Mouse (Mus musculus): Measurements from ENCODE around the gene Prkar2a. TPM values are rescaled to one million over a fixed set of nuclear protein-coding genes. Genes with fewer than 3 reads are reported as not detected.
A peak's percentile ranks its signal among the peaks of the same experiment; 100 is the strongest.

Prkar2a gene
- total RNA-seq, 2 experiments from 2014 or later: 164 to 169 TPM

- DNase-seq (ENCODE audit: low spot score): no peak
Measured at GRCm38 (mm10) chr9:108750616-108751015, 61.5 kb downstream of the Prkar2a start.

- DNase-seq (ENCODE audit: low spot score): no peak
Measured at GRCm38 (mm10) chr9:108752142-108752920, 63.2 kb downstream of the Prkar2a start.

GRCm38 (mm10) chr9:108753326-108753725 lies 64.2 kb downstream of the Prkar2a start:
- DNase-seq (ENCODE audit: low spot score): peak; percentile 77

GRCm38 (mm10) chr9:108753976-108754375 lies 64.9 kb downstream of the Prkar2a start:
- DNase-seq (ENCODE audit: low spot score): no peak

- DNase-seq (ENCODE audit: low spot score): no peak
Measured at GRCm38 (mm10) chr9:108754423-108754822, 65.3 kb downstream of the Prkar2a start.

- DNase-seq (ENCODE audit: low spot score): no peak
Measured at GRCm38 (mm10) chr9:108757406-108757805, 68.3 kb downstream of the Prkar2a start.

GRCm38 (mm10) chr9:108759121-108759520 lies 70.0 kb downstream of the Prkar2a start:
- no peak for DNase-seq (ENCODE audit: low spot score)

GRCm38 (mm10) chr9:108759805-108760204 lies 70.7 kb downstream of the Prkar2a start:
- no peak for DNase-seq (ENCODE audit: low spot score)

- DNase-seq (ENCODE audit: low spot score): no peak
Measured at GRCm38 (mm10) chr9:108761561-108761960, 72.4 kb downstream of the Prkar2a start.

GRCm38 (mm10) chr9:108764971-108765370 lies 75.9 kb downstream of the Prkar2a start:
- no peak for DNase-seq (ENCODE audit: low spot score)

GRCm38 (mm10) chr9:108776614-108777013 lies 87.5 kb downstream of the Prkar2a start:
- DNase-seq (ENCODE audit: low spot score): no peak

- DNase-seq (ENCODE audit: low spot score): no peak
Measured at GRCm38 (mm10) chr9:108777276-108777675, 88.2 kb downstream of the Prkar2a start.

GRCm38 (mm10) chr9:108780959-108781358 lies 91.8 kb downstream of the Prkar2a start:
- DNase-seq (ENCODE audit: low spot score): no peak

- DNase-seq (ENCODE audit: low spot score): no peak
Measured at GRCm38 (mm10) chr9:108781891-108782290, 92.8 kb downstream of the Prkar2a start.

GRCm38 (mm10) chr9:108782836-108783547 lies 93.9 kb downstream of the Prkar2a start:
- no peak for DNase-seq (ENCODE audit: low spot score)

- peak; percentile 94 for DNase-seq (ENCODE audit: low spot score)
Measured at GRCm38 (mm10) chr9:108783548-108784463, 94.7 kb downstream of the Prkar2a start, which contains the start of gene Ip6k2. TSS of gene Ip6k2 (plus strand) at chr9:108783796.

GRCm38 (mm10) chr9:108785416-108785815 lies 96.3 kb downstream of the Prkar2a start:
- no peak for DNase-seq (ENCODE audit: low spot score)

- no peak for DNase-seq (ENCODE audit: low spot score)
Measured at GRCm38 (mm10) chr9:108786494-108786893, 97.4 kb downstream of the Prkar2a start.

GRCm38 (mm10) chr9:108787080-108787479 lies 98.0 kb downstream of the Prkar2a start:
- no peak for DNase-seq (ENCODE audit: low spot score)

GRCm38 (mm10) chr9:108788713-108789112 lies 99.6 kb downstream of the Prkar2a start:
- no peak for DNase-seq (ENCODE audit: low spot score)

GRCm38 (mm10) chr9:108792307-108792706 lies 103.2 kb downstream of the Prkar2a start:
- DNase-seq (ENCODE audit: low spot score): no peak

- no peak for DNase-seq (ENCODE audit: low spot score)
Measured at GRCm38 (mm10) chr9:108792730-108793129, 103.6 kb downstream of the Prkar2a start.

Data from gastrocnemius, adult 18-20 months (tissue).